Mouse (Mus musculus): ENCODE measurements around the gene Hrct1. TPM values are rescaled to one million over a fixed set of nuclear protein-coding genes. Genes with fewer than 3 reads are reported as not detected.

Hrct1 gene
- polyA plus RNA-seq, 1 experiment from 2014 or later = 1.1 TPM

- no peak for DNase-seq (ENCODE audit: low spot score)
Measured at GRCm38 (mm10) chr4:43771626-43772025, 44.6 kb downstream of the Hrct1 start.

- DNase-seq (ENCODE audit: low spot score) = no peak
Measured at GRCm38 (mm10) chr4:43772304-43772703, 45.3 kb downstream of the Hrct1 start.

Other genes starting within 250 kb of the Hrct1 start
- 138 and 168 TPM in 2 replicates for gene Sit1, start 243.5 kb upstream of the Hrct1 start, polyA plus RNA-seq (2015; fragmentation: Nextera tagmentation; extraction: Ambion mirVana)
- gene Ccdc107, start 234.3 kb upstream of the Hrct1 start, polyA plus RNA-seq (2015; fragmentation: Nextera tagmentation; extraction: Ambion mirVana) = 85.1 and 92.8 TPM in 2 replicates
- gene Arhgef39, start 227.5 kb upstream of the Hrct1 start, polyA plus RNA-seq (2015; fragmentation: Nextera tagmentation; extraction: Ambion mirVana) = 35.5 and 37.1 TPM in 2 replicates
- gene Car9, start 220.2 kb upstream of the Hrct1 start, polyA plus RNA-seq (2015; fragmentation: Nextera tagmentation; extraction: Ambion mirVana) = 1.6 TPM in 2 replicates
- 28.1 and 34.2 TPM in 2 replicates for gene Tpm2, start 203.4 kb upstream of the Hrct1 start, polyA plus RNA-seq (2015; fragmentation: Nextera tagmentation; extraction: Ambion mirVana)
- gene Creb3, start 164.9 kb upstream of the Hrct1 start, polyA plus RNA-seq (2015; fragmentation: Nextera tagmentation; extraction: Ambion mirVana) = 51.7 and 61.2 TPM in 2 replicates
- 80.7 and 87.0 TPM in 2 replicates for gene Tln1, start 164.5 kb upstream of the Hrct1 start, polyA plus RNA-seq (2015; fragmentation: Nextera tagmentation; extraction: Ambion mirVana)
- 18.9 and 21.1 TPM in 2 replicates for gene Rgp1, start 148.5 kb upstream of the Hrct1 start, polyA plus RNA-seq (2015; fragmentation: Nextera tagmentation; extraction: Ambion mirVana)
- 26.9 and 29.3 TPM in 2 replicates for gene Gba2, start 148.3 kb upstream of the Hrct1 start, polyA plus RNA-seq (2015; fragmentation: Nextera tagmentation; extraction: Ambion mirVana)
- 0.23 TPM in 1 of 2 replicates, not detected in the other for gene Msmp, start 142.7 kb upstream of the Hrct1 start, polyA plus RNA-seq (2015; fragmentation: Nextera tagmentation; extraction: Ambion mirVana)
- 0.75 and 0.91 TPM in 2 replicates for gene Npr2, start 95.3 kb upstream of the Hrct1 start, polyA plus RNA-seq (2015; fragmentation: Nextera tagmentation; extraction: Ambion mirVana)
- gene Spag8, start 73.6 kb upstream of the Hrct1 start, polyA plus RNA-seq (2015; fragmentation: Nextera tagmentation; extraction: Ambion mirVana) = 0.14 and 0.66 TPM in 2 replicates
- gene Hint2, start 70.7 kb upstream of the Hrct1 start, polyA plus RNA-seq (2015; fragmentation: Nextera tagmentation; extraction: Ambion mirVana) = 74.1 and 74.7 TPM in 2 replicates
- 0.76 and 1.1 TPM in 2 replicates for gene Tmem8b, start 58.2 kb upstream of the Hrct1 start, polyA plus RNA-seq (2015; fragmentation: Nextera tagmentation; extraction: Ambion mirVana)
- gene Fam221b, start 58.0 kb upstream of the Hrct1 start, polyA plus RNA-seq (2015; fragmentation: Nextera tagmentation; extraction: Ambion mirVana) = 3.2 and 3.3 TPM in 2 replicates
- gene Olfr70, start 26.4 kb upstream of the Hrct1 start, polyA plus RNA-seq (2015; fragmentation: Nextera tagmentation; extraction: Ambion mirVana) = not detected in 2 replicates
- not detected in 2 replicates for gene Olfr71, start 16.9 kb upstream of the Hrct1 start, polyA plus RNA-seq (2015; fragmentation: Nextera tagmentation; extraction: Ambion mirVana)
- gene Spaar, start 2.8 kb downstream of the Hrct1 start, polyA plus RNA-seq (2015; fragmentation: Nextera tagmentation; extraction: Ambion mirVana) = 0.28 and 0.43 TPM in 2 replicates
- gene Olfr159, start 43.8 kb downstream of the Hrct1 start, polyA plus RNA-seq (2015; fragmentation: Nextera tagmentation; extraction: Ambion mirVana) = not detected in 2 replicates
- not detected in 2 replicates for gene Olfr156, start 96.7 kb downstream of the Hrct1 start, polyA plus RNA-seq (2015; fragmentation: Nextera tagmentation; extraction: Ambion mirVana)
- 0.03 TPM in 1 of 2 replicates, not detected in the other for gene Olfr157, start 113.0 kb downstream of the Hrct1 start, polyA plus RNA-seq (2015; fragmentation: Nextera tagmentation; extraction: Ambion mirVana)
- not detected in 2 replicates for gene Olfr155, start 124.4 kb downstream of the Hrct1 start, polyA plus RNA-seq (2015; fragmentation: Nextera tagmentation; extraction: Ambion mirVana)
- gene Reck, start 148.3 kb downstream of the Hrct1 start, polyA plus RNA-seq (2015; fragmentation: Nextera tagmentation; extraction: Ambion mirVana) = 2.1 and 2.2 TPM in 2 replicates
- 32.8 and 36.7 TPM in 2 replicates for gene Glipr2, start 230.2 kb downstream of the Hrct1 start, polyA plus RNA-seq (2015; fragmentation: Nextera tagmentation; extraction: Ambion mirVana)

Measured in thymus, postnatal 0 days (tissue).